Comparison of ENCODE assay signal across 15 mouse cellular contexts in the genomic region with DNA sequence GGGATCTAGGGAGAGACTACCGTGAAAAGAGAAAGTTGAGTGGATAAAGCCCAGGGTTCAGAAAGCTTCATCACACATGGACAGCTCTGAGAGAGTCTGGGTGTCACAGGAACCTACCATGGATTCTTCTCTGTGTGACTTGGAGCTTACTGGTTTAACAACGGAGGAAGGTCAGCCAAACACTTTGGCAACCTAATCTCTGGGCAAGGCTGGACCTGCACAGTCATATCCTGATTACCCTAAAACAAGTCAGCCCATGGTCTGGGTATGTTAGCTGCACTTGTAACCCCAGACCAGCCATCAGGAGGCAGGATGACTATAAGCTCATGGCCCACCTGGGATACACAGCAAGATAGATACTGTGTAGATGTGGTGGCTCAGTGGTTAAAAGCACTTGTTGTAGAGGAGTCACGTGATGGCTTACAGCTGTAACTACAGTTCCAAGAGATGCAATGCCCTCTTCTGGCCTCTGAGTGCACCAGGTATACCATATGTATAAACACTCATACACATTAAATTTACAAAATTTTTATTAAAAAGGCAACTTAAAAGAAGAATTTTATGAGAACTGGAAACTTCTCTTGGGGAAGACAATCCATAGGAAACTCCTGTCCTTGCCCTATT.
DNase-seq lines count a peak whose midpoint lies in the region; ATAC-seq and TF ChIP-seq lines count a peak whose summit lies in the region.
"Had no signal": no experiment of that assay in that cellular context is flagged by ENCODE, and none has a peak within 500 bp of the region (broad histone marks: within the 10 kb centered on the region; RNA-seq: fewer than 3 reads in every experiment).

No protein-coding gene starts in this region.

- no peak overlapping the region for H3K9ac ChIP-seq in heart, postnatal 0 days (replicated peaks; ENCODE audit: low read depth, low read length)
- no peak overlapping the region for H3K9ac ChIP-seq in kidney, embryonic 15.5 days
- H3K9ac ChIP-seq: midbrain, embryonic 12.5 days had no signal

- peaks cover 4% of the 10 kb centered on the region; the same call in 1 of the 2 replicates for H3K4me1 ChIP-seq in heart, postnatal 0 days (ENCODE audit: control insufficient read depth, insufficient read depth)
- no peaks in the 10 kb centered on the region for H3K4me1 ChIP-seq in kidney, embryonic 15.5 days
- H3K4me1 ChIP-seq: hindbrain, embryonic 10.5 days; midbrain, embryonic 12.5 days had no signal

- no peaks in the 10 kb centered on the region for H3K9me3 ChIP-seq in heart, postnatal 0 days (replicated peaks; ENCODE audit: control insufficient read depth, low read length)
- no peaks in the 10 kb centered on the region for H3K9me3 ChIP-seq in kidney, embryonic 15.5 days (replicated peaks)
- H3K9me3 ChIP-seq: heart, embryonic 10.5 days; hindbrain, embryonic 10.5 days; midbrain, embryonic 12.5 days had no signal

- peak; percentile 25 for TF ChIP-seq CTCF in heart, postnatal 0 days (IDR thresholded peaks at IDR 0.05; ENCODE audit: low read depth)

- no peaks in the 10 kb centered on the region for H3K36me3 ChIP-seq in heart, postnatal 0 days (replicated peaks; ENCODE audit: control insufficient read depth, insufficient read depth, low read length)
- no peaks in the 10 kb centered on the region for H3K36me3 ChIP-seq in kidney, embryonic 15.5 days
- H3K36me3 ChIP-seq: heart, embryonic 10.5 days; hindbrain, embryonic 10.5 days; midbrain, embryonic 12.5 days had no signal

- DNase-seq in heart, postnatal 0 days (ENCODE audit: low spot score): no peak
- DNase-seq in heart, postnatal 25 days (ENCODE audit: low spot score): no peak
- peak; percentile 66 for DNase-seq in 416B (ENCODE audit: low read depth)
- DNase-seq in ES-CJ7 (ENCODE audit: low read depth, low spot score): peak; percentile 64
- peak; percentile 84 for DNase-seq in gonadal fat pad, adult 2 months (ENCODE audit: low read depth)
- no peak for DNase-seq in yolk sac, embryonic 10.5 days (ENCODE audit: low spot score)
- no peak for DNase-seq in Muller cell, postnatal 12 days (ENCODE audit: inconsistent ontology term)
- DNase-seq: gastrocnemius, adult 2 months; kidney, postnatal 36 days; thymus, postnatal 4 days had no signal

- no peak for TF ChIP-seq EP300 in heart, postnatal 0 days (IDR thresholded peaks at IDR 0.05; ENCODE audit: low read depth)

- no peak overlapping the region for H3K27ac ChIP-seq in heart, postnatal 0 days (ENCODE audit: low read depth)
- H3K27ac ChIP-seq in kidney, embryonic 15.5 days: no peak overlapping the region
- H3K27ac ChIP-seq: gastrocnemius, adult 2 months; heart, embryonic 10.5 days; hindbrain, embryonic 10.5 days; midbrain, embryonic 12.5 days had no signal

- ATAC-seq in heart, postnatal 0 days (ENCODE audit: insufficient read depth, low read depth): no peak
- no peak for ATAC-seq in kidney, embryonic 15.5 days (replicated peaks; ENCODE audit: low FRiP score)
- ATAC-seq: forebrain, embryonic 16.5 days had no signal

- WGBS in heart, postnatal 0 days: 65% methylated on average over 3 of the region's 3 CpGs
- WGBS in kidney, embryonic 15.5 days: 89% methylated on average over 3 of the region's 3 CpGs

- no peak overlapping the region for H3K4me2 ChIP-seq in heart, postnatal 0 days (ENCODE audit: low read depth, low read length)
- H3K4me2 ChIP-seq in kidney, embryonic 15.5 days: no peak overlapping the region
- H3K4me2 ChIP-seq: midbrain, embryonic 12.5 days had no signal

- intact Hi-C loops in heart, postnatal 25 days (cut with DNase I): no loop called here

- H3K4me3 ChIP-seq in heart, postnatal 0 days (ENCODE audit: low read depth, low read length): no peak overlapping the region
- no peak overlapping the region for H3K4me3 ChIP-seq in kidney, embryonic 15.5 days (replicated peaks)
- H3K4me3 ChIP-seq: gastrocnemius, adult 2 months; heart, embryonic 10.5 days; hindbrain, embryonic 10.5 days; midbrain, embryonic 12.5 days had no signal

- H3K27me3 ChIP-seq in heart, postnatal 0 days (ENCODE audit: control insufficient read depth, insufficient read depth, low read length): no peaks in the 10 kb centered on the region
- H3K27me3 ChIP-seq in kidney, embryonic 15.5 days: no peaks in the 10 kb centered on the region
- H3K27me3 ChIP-seq: midbrain, embryonic 12.5 days had no signal

Comparison
In these comparisons a context has a peak if more than half of its experiments do, and no peak if none do; other contexts are left out.
1. DNase-seq: peak in 416B (single experiment), ES-CJ7 (single experiment) and gonadal fat pad, adult 2 months (single experiment); none in heart, postnatal 0 days (single experiment), heart, postnatal 25 days (single experiment), yolk sac, embryonic 10.5 days (single experiment) and Muller cell, postnatal 12 days (single experiment).